Mouse (Mus musculus): ENCODE measurements around the gene Lin54.
"Not testable (repeated sequence)": the region's sequence is repeated elsewhere in the genome, so short reads cannot be mapped to it uniquely, and the experiment has no call there.

Gene Lin54

DNA sequence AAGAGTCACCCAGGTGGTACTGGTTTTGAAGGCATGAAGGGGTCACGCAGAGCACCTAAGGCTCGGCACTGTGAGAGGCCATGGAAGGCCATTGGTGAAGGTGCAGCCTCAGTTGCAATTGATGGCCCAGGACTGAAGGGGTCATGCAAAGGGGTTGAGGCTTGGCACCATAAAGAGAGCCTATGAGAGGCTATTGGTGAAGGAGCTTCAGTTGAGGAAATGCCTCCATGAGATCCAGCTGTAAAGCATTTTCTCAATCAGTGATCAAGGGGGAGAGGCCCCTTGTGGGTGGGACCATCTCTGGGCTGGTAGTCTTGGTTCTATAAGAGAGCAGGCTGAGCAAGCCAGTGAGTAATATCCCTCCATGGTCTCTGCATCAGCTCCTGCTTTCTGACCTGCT is 74.6 kb downstream of the Lin54 start:
- in situ Hi-C loops (cut with MboI; ENCODE audit: low sequenced_read_pairs): not testable (repeated sequence)

DNA sequence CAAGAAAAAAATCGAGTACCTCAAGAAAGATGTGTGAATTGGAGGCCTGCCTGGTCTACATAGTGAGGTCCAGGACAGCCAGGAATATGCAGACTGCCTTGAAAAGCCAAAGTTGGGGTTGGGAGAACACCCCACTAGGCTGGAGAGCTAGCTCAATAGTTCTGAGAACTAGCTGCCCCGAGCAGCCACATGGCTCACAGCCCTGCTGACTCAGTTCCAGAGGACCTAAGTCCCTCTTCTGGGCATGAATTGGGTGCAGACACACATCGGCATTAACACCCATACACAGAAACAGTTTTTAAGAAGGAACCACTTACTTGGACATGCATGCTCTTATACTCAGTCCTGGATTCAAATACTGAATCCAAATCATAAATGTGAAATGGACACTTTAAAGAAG is 76.2 kb downstream of the Lin54 start:
- in situ Hi-C loops (cut with MboI; ENCODE audit: low sequenced_read_pairs): no loop called here

DNA sequence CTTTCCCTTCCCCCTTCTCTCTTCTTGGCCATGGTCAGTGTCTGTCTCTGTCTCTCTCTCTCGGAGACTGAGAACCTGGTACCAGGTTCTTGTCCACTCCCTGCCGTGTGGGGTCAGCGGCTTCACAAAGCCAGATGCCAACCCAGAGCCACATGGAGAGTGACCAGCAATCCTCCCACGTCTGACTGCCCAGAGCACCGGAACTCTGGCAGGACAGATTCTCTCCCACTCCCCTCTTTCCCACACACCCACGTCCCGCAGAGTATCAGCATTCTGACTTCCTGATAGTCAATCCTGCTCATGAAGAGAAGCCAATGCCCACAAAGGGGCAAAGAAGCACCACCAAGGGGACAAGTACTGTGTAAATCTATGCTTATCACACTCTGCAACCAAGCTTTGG is 76.8 kb downstream of the Lin54 start:
- in situ Hi-C loops (cut with MboI; ENCODE audit: low sequenced_read_pairs): no loop called here

DNA sequence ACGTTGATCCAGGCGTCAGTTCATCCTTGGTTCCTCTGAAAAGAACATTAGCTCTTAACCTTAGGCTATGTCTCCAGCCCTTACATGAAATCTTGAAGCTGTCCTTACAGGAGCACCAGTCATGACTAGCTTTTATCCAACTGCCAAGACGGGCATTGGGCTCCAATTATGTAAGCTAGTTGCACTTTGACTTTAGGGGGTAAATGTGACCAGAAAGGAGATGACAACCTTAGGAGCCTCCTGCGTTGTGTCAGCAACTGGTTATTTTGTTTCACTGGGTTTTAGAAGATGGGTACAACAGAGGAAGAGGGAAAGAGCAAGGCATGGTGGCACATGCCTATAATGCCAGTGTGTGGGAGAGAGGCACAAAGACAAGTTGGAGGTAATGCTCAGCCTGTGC is 81.6 kb downstream of the Lin54 start:
- in situ Hi-C loops (cut with MboI; ENCODE audit: low sequenced_read_pairs): no loop called here

DNA sequence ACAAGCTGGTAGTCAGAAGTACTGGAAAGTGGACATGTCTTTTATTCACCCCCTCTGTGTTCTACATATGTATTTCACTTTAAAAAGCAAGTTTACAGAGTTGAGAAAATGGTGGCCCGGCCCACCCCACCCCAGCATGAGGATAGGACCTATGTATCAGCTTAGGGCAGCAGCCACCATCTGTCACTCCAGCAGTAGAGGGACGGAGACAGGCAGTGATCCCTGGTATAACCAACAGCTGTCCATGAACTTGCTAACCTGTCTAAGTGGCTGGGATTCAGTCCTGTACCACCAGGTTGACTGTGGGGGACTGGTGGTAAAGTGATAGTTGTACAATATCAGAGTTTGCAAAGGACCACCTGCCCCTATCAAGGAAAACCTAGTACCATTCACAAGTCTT is 82.4 kb downstream of the Lin54 start:
- in situ Hi-C loops (cut with MboI; ENCODE audit: low sequenced_read_pairs): no loop called here

DNA sequence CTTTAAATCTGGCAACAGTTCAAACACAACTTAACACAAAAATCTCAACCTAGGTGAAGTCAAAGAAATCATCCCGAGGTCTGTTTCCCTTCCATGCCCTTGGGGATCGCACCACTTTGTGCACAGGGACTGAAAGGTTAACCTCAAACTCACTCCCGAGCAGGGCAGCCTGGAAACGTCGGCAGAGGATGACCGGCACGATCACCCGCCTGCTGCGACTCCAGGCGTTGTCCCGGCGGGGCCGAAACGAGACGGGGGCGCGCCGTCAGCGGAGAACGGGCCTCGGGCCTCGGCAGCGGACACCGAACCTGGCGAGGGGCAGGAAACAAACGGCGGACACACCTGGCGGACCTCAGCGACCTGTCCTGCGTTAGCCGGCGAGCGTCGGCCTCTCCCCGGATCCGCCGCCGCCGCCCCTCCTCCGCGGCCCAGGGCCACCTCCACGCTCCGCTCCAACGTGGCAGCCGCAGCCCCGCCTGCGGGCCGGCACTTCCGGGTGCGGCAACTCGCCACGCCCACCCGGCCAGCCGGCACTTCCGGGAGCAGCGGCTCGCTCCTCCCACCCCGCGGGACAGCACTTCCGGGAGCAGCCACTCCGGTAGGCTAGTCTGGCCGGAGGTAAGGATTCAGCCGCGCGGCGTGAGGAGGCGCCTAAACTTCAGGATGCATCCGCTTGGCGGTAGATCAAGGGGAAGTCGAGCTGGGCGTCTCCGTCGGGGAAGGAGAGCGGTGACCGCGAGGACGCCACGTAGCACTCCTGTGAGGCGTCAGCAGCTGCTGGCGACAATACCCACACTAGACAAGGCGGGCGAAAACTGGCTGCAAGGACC is 84.5 kb downstream of the Lin54 start, which contains the start of gene Sec31a:
Gene Sec31a (minus strand): TSS at position 474 of the 830 bp plus-strand sequence.
- in situ Hi-C loops (cut with MboI; ENCODE audit: low sequenced_read_pairs): no loop called here

DNA sequence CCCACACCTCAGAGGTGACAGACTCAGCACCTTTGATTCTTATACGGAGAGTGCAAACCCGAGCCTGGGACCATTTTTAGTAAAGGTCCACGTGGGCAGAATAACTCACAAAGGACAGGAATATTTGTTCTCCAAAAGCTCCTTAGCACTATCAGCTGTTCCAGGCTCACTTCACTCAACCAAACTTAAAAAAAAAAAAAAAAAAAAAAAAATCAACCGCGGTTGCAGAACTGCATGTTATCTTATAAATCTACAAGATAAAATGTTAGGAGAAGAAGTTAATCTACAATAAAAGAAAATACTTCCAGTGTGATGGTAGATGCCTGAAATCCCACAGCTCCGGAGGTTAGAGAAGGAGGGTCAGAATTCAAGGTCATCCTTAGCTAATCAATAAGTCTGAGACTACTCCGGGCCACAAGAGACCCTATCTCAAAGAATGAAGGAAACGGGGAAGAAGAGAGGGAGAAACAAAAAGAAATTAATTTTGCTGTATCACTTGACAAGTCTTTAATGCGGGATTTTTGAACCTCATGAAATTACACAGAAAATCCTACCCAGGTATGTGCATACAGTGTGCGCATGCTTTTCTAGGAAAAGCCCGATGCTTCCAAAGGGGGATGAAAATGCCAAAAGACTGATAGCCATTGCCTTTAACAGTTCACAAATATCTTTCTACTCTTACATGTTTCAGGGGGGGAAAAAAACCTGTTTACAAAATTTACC is 85.8 kb downstream of the Lin54 start:
- in situ Hi-C loops (cut with MboI; ENCODE audit: low sequenced_read_pairs): no loop called here

DNA sequence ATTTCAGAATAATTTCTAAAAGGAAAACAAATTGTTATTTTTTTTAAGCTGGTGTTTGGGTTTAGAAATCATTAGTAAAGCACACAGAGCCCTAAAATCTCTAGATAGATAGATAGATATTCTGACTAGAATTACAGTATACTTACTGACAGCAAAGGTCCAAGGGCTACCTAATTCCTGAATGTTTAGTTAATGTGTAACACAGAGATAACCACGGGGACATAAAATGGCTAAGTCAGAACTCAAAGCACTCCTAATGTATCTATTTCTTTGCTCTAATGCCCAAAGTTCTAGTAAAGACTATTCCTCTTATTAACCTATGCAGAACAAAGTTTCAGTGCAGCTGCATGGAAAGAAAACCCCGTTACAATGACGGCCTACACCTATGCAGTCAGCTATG is 87.6 kb downstream of the Lin54 start:
- in situ Hi-C loops (cut with MboI; ENCODE audit: low sequenced_read_pairs): no loop called here

DNA sequence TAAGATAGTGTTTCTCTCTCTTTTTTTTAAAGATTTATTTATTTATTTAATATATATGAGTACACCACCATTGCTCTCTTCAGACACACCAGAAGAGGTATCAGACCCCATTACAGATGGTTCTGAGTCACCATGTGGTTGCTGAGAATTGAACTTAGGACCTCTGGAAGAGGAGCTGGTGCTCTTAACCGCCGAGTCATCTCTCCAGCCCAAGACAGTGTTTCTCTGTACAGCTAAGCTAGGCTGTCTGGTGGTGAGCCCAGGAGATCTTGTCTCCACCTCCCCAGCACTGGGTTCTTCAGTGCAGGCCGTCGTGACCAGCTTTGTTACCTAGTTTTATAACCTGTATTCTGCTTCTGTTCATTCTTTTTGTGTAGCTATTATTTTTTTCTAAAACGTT is 90.2 kb downstream of the Lin54 start:
- in situ Hi-C loops (cut with MboI; ENCODE audit: low sequenced_read_pairs): no loop called here

DNA sequence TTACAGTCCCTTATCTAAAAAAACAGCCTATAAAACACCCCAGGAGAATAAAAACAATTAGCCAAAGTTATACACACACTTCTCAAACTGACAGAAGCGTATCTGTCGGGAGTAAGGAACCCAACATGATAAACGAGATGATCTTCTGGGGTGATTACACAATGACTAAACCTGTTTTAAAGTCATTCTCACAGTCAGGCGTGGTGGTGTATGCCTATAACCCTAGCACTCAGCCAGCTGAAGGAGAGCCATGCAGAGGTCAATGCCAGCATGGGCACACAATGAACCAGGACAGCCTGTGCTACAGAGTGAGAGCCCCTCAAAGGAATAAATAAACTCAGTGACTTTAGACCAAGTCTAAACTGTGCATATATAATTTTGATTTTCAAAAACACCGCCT is 92.0 kb downstream of the Lin54 start:
- in situ Hi-C loops (cut with MboI; ENCODE audit: low sequenced_read_pairs): no loop called here

DNA sequence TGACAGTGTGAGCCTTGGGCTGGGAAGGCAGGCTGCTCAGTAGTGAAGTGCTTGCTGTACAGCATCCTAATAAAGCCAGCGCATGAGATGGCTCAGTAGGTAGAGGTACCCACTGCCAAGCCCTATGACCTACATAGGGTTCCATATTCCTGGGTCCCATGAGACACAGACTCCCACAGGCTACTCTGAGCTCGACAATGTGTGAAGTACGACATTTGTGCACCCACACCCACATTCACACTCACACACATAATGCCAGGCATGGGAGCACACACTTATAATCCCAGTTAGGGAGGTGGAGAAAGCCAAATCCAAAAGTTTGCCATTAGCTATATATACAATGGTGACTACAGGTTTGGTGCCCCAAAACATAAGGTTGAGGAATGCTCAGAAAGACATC is 103.7 kb downstream of the Lin54 start:
- in situ Hi-C loops (cut with MboI; ENCODE audit: low sequenced_read_pairs): no loop called here

DNA sequence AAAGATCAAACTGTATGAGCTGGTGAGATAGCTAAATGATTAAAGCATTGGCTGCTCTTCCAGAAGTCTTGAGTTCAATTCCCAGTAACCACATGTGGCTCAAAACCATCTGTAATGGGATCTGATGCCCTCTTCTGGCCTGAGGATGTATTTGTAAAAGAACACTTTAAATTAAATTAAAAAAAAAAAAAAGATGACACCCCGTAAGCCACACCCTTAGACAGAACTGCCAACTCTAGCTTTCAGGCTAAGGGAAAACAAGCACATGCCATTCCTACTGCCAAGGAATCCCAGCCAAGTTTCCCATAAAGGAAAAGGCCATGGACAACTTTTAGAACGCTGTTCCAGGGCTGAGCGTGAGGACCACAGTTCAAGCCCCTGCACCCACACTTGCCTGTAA is 106.8 kb downstream of the Lin54 start:
- in situ Hi-C loops (cut with MboI; ENCODE audit: low sequenced_read_pairs): no loop called here

DNA sequence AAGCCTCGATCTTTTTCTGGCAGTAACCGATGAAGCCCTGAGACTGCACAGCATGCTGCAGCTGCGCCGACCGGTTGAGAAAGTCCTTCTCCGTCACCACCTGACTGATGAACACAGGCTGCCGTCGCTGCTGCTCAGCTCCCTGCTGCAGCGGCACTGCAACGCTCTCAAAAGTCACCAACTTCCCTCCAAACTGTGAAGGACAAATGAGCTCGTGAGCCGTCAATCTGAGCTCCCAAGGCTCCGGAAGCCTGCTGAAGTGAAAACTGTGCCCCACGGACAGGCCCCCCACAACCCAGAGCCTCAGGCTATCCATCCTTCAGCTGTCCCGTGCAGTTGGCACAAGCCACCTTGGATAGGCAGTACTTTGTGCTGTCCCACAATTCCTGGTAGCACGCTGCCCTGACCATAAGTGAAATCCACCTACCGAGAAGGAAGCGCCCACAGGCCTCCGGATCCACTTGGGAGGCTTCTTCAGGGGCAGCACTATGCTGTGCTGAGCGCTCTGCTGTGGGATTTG is 107.9 kb downstream of the Lin54 start:
- in situ Hi-C loops (cut with MboI; ENCODE audit: low sequenced_read_pairs): no loop called here
